Mouse (Mus musculus): ENCODE data around the gene Snx30.

The Snx30 gene

DNA sequence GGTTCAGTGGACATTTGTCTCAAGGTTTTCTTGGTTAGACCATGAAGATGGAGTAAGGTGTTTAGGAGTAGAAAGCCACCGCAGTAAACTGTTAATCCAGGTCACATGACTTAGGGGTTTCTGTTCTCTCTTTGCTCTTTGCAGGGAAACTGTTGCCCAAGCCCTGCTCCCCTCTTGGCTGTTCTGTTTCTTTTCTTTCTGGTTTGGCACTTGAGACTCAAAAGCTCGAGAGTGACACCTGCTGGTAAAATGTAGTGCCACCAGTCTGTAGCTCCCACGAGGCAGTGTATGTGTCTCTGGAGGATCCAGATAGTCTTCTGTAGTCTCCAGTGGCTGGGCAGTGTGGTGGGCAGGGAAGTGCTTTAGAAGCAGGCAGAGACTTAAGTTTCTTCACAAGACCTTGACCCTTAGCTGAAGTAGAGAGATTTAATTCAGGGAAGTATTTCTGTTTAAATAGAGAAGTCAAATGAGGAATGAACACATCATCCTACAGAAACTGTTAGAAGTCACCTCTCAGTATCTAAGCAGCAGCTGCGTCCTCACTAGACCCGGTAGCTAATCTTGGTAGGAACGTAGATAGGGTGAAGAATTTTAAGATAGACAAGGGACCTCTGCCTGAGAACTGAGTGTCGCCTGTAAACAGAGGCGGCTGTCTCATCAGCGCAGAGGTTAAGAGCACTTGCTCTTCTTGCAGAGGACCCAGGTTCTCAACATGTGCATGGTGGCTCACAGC lies 65.4 kb downstream of the Snx30 start:
- DNase-seq (ENCODE audit: low spot score) = peak; percentile 94

DNA sequence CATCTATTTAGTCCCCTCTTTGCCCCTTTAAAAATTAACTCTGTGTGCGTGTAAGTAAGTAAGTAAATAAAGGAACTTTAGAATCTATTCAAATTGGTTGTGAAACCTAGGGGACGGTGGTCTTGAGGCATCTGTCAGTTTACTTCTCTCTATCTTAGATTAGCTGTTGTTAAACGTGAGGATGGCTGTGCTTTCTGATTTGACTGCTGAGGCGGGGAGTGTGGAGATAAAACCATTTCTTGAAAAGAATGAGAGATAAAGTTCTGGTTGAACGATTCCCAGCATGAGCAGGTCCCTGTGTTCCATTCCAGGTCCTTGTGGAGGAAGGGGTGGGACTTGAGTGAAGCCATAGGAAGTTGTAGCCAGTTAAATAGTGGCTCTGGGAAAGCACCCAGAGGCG lies 67.6 kb downstream of the Snx30 start:
- no peak for DNase-seq (ENCODE audit: low spot score)

DNA sequence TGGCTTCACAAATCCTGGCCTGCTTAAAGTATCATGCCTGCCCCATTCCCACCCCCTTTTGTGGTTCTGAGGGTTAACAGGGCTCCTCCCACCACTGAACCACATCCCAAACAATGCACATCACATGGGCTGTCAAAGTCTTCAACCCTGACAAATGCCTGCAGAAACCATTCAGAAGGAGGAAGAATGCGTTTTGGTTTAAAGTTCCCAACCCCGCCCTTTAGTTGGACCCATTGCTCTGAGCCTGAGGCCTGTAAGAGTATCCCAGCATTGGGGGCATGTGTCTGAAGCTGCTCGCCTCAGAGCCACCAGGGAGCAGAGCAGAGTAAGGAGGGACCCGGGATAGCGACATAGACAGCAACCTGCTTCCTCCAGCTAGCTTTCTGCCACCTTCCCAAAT lies 68.2 kb downstream of the Snx30 start:
- DNase-seq (ENCODE audit: low spot score) = no peak

DNA sequence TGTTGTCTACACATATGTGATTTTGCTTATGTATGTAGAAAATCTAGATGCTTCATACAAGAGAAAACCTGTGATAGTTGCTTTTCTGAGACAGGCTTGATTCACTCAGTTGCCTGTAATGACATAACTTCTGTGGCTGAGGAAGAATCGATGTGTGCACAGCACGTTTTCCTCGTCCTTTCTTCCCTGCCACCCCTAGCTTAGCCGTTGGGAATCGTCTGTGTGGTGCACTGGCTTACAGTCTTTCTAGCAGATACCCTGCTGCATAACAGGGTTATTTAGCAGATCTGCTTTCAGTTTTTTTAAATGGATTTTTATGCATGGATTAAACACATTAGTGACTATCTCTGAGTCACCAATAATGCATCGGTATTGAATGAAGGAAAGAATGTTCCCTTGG lies 70.9 kb downstream of the Snx30 start:
- DNase-seq (ENCODE audit: low spot score) = no peak

DNA sequence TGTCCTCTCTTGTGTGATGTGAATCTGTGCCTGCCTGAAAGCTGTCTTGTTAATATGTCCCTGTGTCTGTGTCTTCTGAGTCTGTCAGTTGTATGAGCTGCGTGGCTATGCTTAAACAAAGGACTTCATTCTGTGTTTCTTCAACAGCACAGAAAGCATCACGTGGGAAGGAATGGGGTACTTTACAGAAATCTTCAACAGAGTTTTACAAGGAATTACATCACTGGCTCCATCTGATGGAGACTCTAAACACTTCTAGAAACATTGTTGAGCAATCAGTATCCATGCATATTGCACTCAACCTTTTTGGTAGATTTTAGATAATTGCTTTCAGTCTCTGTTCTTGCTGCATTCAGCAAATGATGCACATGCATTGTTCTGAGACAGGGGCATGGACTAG lies 71.4 kb downstream of the Snx30 start:
- DNase-seq (ENCODE audit: low spot score) = no peak

DNA sequence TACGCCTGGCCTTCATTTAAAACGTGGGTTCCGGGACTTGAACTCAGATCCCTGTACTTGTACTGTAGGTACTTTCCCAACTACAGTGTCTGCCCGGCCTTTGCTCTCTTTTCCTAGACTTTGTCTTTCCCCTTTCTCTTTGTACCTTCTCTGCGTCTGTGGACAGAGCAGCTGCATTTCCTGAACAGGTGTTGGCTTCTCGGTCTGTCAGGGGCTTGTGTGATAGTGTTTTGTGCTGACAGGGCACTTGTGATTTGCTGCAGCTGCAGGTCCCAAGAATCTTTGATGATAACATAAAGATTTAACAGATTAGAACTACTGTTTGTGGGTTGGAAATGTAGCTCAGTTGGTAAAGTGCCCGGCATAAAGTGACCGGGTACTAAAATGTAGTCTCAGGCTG lies 73.0 kb downstream of the Snx30 start:
- no peak for DNase-seq (ENCODE audit: low spot score)

DNA sequence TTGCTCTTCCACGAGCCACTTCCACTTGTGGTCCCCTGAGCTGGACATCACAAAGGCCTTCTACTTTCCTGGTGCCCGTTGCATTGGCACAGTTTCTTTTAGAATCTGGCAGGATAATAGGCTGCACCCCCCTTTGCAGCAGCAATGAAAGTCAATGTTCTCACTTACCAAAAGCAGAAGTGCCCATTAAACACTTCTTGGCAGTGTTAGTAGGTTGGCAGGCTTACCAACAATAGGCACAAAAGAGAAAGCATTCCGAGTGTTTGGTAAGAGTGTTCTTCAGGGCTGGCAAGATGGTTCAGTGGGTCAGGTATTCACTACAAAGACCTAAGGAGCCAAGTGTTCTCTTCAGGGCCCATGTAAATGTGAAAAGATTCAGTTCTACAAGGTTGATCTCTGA lies 73.8 kb downstream of the Snx30 start:
- peak; percentile 24 for DNase-seq (ENCODE audit: low spot score)

DNA sequence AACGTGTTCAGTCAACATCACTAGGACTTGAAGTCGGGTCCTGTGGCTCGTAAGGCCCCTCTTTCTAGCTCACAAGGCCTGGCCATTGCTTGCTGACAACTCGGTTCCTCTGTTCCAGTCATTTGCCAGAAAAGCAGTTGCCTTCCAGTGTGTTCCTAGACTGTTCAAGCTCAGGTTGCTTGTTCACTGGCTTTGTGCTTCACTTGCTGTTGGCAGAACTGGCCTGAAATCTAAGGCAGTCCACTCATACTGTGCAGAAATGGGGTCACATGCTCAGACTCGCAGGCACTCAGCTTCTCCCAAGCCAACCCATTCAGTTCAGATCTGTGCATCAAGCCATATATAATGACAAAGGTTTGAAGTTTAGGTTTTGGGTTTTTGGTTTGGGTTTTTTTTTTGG lies 75.1 kb downstream of the Snx30 start:
- DNase-seq (ENCODE audit: low spot score) = no peak

DNA sequence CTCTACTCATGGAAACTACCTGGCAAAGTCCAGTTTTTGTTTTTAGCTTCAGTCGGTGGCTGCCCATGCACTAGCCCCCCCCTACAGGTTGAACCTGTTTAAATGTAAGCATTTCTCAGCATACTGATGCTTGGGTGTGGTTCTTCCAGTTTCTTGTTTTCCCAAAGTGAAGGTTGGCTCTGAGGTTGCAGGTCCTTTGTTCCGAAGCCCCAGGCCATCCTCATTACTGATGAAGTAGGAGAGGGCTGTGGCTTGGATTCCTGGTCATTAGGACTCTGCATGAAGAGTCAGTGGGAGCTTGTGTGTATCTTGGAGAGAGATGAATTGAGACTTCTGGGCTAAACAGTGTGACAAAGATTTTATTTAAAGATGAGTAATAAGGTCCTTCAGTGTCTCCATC lies 75.6 kb downstream of the Snx30 start:
- DNase-seq (ENCODE audit: low spot score) = no peak

DNA sequence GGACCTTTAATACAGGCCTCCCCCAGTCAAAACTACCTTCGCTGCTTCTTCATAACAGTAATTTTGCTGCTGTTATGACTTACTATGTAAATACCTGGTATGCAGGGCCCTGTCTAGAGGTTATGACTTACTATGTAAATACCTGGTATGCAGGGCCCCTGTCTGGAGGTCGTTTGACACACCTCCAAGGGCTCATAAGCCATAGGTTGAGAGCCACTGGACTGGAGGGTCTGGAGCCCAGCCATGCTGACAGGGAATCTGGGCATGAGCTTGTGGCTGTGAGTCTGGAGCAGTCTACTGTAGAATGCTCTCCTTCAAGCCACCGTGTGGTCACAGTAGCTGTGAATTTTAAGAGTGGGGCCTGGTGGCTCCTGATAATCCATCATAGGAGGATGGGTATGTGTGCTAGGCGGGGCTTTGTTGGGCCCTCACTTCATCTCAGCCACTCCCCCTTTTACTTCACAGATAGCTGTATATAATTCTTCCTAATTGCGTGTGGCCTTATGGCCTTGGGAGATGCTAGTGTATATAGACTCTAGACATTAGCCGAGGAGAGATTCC lies 78.6 kb downstream of the Snx30 start:
- DNase-seq (ENCODE audit: low spot score) = no peak

DNA sequence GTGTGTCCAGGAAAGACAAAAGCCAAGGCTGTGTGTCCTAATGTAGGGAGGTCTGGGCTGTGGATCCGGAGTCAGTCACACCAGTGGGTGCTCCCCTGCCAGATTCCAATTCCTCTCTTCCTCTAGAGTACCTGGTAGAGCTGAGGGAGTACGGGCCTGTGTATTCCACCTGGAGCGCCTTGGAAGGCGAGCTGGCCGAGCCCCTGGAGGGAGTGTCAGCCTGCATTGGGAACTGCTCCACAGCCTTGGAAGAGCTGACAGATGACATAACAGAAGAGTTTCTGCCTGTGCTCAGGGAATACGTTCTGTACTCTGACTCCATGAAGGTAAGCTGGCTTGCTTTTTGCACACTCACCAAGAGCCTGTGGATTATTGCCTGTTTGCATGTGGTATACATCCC lies 80.6 kb downstream of the Snx30 start:
- no peak for DNase-seq (ENCODE audit: low spot score)

DNA sequence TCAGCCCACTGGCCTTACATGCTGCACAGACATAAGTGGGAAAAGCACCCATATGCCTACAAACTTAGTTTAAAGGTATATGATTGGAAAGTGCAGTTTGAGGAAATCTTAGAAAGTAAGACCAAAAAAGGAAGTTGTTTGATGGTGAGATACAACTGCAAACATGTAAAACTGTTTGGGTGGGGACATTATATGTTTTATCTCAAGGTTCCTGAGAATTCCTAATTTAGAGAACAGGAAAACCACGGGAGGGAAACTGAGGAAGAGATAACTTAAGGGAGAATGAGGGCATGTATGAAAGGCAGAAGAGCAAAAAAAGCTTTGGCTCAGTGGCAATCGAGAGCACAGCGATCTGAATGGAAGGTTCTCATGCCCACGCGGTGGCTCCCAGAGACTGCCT lies 81.4 kb downstream of the Snx30 start:
- no peak for DNase-seq (ENCODE audit: low spot score)

DNA sequence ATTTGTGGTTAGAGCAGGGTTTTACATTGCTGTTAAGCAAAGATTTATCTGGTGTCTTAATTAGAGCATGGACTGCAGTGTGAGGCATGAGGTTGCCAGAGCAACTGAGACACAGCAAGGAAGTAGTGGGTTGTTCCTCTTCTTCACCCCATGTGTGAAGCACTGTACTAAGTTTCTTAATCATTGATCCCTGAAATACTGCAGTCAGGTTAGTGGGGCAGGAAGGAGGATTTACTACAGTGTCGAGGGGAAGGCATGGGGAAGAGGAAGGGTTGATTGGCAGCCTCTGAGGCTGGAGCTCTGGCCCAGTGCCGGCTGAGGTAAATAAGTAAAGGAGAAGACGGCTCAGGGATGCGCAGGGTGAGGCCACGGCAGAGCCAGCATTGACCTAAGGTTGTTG lies 82.4 kb downstream of the Snx30 start:
- no peak for DNase-seq (ENCODE audit: low spot score)

DNA sequence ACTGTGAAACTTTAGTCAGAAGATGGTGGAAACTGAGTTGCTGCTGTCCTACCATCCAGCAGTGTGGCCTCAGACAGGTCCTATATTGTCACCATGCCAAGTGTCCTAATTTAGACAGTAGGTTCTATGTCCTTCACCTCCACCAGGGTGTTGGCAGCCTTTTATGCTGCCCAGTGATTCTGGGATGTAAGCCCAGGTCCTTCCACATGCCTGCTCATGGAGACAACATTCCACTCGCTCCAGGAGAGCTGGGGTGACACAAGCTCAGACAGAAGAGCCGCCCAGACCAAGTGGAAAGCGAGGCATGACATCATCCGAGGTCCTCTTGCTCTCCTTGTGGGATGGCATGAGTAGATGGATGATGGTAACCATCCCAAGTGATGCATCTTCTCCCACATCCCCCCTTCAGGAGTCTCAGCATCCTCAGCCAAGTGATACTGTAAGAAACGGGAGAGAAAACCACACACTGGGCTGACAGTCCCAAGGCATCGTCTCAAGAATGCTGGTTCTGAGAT lies 84.5 kb downstream of the Snx30 start:
- no peak for DNase-seq (ENCODE audit: low spot score)

DNA sequence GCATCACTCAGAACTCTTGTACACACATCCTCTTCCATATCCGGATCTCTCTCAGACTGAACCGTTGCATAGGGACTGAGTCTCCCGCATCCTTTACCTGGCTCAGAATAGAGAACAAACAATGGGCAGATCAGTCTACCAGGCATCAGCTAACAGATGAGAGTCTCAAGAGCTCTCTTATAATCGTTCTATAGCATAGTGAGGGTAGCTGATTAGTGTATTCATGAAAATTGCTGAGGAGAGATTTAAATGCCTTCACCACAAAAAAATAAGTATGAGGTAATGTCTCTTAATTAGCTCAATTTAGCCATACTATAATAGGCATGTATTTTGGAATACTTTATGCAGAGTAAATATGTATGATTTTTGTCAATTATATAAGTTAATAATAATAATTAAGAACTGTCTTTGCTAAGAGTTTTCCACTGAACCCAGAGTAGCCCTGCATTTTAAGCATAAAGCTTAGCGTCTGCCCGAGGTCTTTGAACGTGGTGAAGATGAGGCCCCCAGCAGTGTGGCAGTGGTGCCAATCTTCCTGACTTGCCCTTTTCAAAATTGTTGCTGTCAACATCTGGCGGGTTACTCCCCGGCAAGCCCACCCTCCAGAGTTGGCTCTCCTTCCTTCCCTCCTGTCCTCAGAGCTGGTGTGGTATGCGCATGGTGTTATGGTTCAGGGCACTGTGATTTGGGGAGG lies 86.2 kb downstream of the Snx30 start:
- no peak for DNase-seq (ENCODE audit: low spot score)

DNA sequence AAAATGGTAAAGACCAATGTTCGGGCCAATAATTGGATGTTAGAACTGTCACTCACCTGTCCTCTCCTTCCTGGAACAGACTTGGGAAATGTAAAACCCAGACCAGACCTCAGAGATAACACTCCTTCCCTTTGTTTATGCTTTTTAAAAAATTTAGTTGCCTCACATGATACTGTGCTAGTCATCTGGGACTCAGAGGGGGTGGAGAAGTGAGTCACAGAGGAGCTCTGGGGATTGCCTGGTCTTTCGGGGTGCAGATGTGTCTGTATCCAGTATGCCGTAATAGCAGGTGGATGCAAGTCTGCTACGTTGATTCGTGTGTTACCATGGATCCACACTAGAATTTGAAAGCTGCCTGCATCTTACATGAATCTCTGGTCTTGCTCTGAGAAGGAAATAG lies 87.1 kb downstream of the Snx30 start:
- no peak for DNase-seq (ENCODE audit: low spot score)

DNA sequence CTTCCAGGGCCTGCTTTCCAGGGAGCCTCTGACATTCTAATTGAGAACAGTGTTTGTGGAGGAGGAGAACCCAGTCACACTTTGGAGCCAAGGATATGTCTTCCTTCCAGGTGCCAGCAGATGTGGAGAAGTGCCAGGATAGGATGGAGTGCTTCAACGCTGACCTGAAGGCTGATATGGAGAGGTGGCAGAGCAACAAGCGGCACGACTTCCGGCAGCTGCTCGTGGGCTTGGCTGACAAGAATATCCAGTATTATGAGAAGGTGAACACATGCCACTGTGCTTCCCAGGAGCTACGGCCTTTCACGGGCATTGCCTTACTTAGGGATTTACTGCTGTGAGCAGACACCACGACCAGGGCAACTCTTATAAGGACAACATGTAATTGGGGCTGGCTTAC lies 88.8 kb downstream of the Snx30 start:
- DNase-seq (ENCODE audit: low spot score) = no peak

DNA sequence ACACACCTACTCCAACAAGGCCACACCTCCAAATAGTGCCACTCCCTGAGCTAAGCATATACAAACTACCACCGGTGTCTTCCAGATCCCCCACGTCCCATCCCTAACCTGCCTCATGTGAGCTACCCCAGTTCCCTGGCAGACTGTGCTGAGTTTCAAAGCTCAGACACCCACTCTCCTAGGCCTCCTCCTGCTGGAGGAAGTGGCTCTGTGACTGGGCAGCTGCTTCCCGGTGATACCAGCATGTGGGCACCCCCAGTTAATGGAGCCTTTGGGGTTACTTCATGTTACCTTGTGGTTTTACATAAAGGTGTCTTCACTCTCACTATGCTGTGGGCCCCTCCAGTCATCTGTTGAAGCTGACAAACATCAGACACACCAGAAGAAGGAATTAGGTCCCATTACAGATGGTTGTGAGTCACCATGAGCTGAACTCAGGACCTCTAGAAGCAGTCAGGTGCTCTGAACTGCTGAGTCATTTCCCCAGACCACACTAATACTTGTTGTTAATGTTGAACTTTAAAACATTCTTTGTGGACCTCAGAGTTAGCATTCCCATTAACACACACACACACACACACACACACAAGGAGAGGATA lies 89.4 kb downstream of the Snx30 start:
- no peak for DNase-seq (ENCODE audit: low spot score)

DNA sequence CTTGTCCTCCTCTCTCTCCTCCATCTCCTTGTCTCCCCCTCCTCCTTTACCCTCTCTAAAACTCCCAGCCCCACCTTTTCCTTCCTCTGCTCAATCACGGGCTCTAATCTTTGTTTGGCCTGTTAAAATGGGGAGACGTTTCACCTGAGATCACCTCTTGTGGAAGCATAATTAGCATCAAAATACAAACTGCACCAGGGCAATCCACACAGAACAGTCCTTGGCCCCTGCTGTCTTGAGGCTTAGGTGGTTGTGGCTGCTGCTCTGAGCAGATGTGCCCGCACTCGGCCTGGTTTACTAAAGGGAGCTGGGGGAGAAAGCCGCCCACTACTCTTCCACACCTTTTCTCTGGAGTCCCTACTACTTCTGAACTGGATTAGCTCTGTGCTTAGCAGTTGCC lies 90.4 kb downstream of the Snx30 start:
- no peak for DNase-seq (ENCODE audit: low spot score)

DNA sequence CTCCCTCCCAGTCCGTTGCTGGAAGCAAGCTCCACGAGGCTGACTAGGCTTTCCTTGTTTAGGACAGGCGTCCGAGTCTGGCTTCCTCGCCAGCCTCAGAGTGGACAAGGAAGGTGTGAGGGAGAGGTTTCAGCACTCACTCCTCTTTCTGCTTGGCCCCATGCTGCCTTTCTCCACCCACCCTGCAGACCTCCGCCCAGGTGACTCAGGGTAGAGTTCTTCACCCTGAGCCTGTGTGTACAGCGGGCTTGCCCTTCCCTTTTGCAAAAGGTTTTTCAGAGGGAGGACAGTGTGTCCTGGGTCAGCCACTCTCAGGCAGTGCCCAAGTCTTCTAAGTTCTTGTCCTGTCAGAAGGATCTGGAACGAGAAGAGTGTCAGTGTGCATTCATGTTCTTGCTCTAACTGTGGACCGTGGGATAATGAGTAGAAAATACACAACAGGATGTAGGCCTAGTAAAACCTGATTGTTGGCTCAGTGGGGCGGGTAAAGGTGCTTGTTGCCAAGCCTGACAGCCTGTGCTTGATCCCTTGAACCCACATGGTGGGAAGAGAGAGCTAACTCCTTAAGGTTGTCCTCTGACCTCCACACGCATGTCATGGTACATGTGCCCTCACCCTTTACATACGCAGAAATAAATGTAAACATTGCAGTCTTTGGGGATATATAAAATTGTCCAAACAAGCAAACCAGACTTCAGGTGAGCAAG lies 92.3 kb downstream of the Snx30 start:
- no peak for DNase-seq (ENCODE audit: low spot score)

DNA sequence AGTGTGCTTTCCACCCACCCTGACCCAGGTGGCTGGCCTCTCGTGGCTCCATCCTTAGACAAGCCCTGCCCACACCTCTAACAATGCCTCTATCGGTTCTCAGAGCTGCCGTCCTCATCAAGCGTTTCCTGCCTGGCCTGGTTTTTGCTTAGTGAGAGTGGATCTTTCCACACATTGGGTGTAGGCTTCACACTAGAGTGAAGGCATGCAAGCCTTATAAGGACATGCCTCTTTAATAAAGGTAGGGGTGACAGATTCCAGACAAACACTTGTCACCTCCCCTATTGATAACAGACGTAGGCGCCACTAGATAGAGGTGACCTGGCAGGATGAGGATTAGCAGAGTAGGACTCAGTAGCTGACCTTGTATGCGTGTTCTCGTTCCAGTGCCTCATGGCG lies 92.9 kb downstream of the Snx30 start:
- no peak for DNase-seq (ENCODE audit: low spot score)

DNA sequence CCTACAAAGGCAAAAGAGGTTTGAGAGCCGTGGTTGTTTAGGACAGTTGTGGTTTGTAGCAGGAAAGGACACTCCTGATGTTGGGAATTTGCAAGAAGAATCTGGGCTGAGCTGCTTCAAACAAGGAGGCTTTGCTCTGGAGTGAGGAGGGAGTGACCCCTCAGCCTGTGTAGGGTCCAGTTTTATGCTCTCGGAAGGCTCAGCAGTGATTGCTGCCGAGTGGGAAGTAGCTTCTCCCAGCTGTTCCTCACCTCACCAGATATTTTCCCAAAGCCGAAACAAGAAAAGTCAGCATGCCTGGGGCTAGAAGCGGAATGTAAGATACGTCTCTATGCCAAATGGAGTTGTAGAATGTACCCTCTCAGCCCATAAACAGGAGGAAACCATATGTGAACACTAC lies 96.2 kb downstream of the Snx30 start:
- no peak for DNase-seq (ENCODE audit: low spot score)
